Mouse (Mus musculus): ENCODE data around the gene Rusc1. TPM values are rescaled to one million over a fixed set of nuclear protein-coding genes. Genes with fewer than 3 reads are reported as not detected.

Gene Rusc1
- polyA plus RNA-seq (2014; fragmentation: Nextera tagmentation; extraction: Ambion mirVana): 23.9 and 24.5 TPM in 2 replicates

DNA sequence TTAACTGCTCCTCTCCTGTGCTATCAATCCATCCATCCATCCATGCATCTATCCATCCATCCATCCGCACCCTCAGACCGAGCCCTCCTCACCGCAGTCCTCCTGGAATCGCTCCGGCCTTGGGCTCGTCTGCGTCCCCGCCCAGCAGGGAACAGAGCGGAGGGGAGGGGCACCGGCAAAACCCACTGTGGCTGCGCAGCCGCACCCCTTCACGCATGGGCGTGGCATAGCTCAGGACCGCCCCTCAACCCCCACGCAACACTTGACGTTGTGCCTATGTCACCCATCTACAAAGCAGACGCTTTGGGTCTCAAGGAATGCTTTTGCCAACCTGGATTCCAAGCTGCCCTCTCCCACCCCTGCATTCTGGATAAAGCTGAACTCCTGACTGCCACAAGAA lies at the start of gene Rusc1:
TSS of gene Rusc1 (minus strand) at position 137 of the 400 bp plus-strand sequence.
- Histone ChIP-seq H3K4me3 (ENCODE audit: low read depth, low read length) (peak within 1 kb of the TSS; percentile 48), H3K4me2 (ENCODE audit: low read depth, low read length, severe bottlenecking) (peak within 1 kb of the TSS; percentile 83), H3K9me3 (ENCODE audit: control insufficient read depth, low read length) (no peaks in the 10 kb centered on the region), H3K27me3 (ENCODE audit: control insufficient read depth, insufficient read depth, low read length) (peaks cover 16% of the 10 kb centered on the region), H3K36me3 (ENCODE audit: control insufficient read depth, insufficient read depth, low read length) (peaks cover 2% of the 10 kb centered on the region; the same call in 1 of the 2 replicates), H3K27ac (ENCODE audit: low read depth, low read length) (no peak within 1 kb of the TSS), H3K4me1 (replicated peaks; ENCODE audit: control insufficient read depth, insufficient read depth, low read length) (peaks cover 14% of the 10 kb centered on the region; the same call in 1 of the 2 replicates), H3K9ac (ENCODE audit: low read length) (peak within 1 kb of the TSS; percentile 3; the same call in 1 of the 2 replicates)
- DNase-seq (ENCODE audit: low spot score) (peak; percentile 89), ATAC-seq (replicated peaks; ENCODE audit: low FRiP score) (peak; percentile 67)
- WGBS: 0% methylated on average over 18 of the region's 18 CpGs

DNA sequence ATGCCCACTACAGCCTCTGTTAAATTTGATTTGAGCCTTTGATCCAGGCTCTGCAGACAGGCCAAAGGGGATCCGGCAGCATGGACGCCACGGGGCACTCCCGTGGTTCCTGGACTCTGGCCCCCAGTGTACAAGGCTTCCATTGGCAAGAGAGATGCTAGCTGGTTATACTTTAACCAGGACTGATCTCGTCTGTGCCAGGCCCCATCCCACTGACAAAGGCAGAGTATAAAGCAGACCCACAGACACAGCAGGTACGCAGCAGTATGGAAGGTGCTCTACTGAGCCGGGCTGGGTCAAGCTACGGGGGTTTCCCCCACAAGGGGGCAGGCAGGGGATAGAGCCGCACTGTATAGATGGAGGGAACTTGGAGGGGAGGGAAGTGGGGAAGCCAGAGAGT lies 43.3 kb upstream of the Rusc1 start:
- Histone ChIP-seq H3K9me3 (ENCODE audit: control insufficient read depth, low read length) (no peaks in the 10 kb centered on the region), H3K9ac (ENCODE audit: low read length) (no peak overlapping the region), H3K4me2 (ENCODE audit: low read depth, low read length, severe bottlenecking) (no peak overlapping the region), H3K36me3 (ENCODE audit: control insufficient read depth, insufficient read depth, low read length) (no peaks in the 10 kb centered on the region), H3K27me3 (ENCODE audit: control insufficient read depth, insufficient read depth, low read length) (no peaks in the 10 kb centered on the region), H3K4me3 (ENCODE audit: low read depth, low read length) (no peak overlapping the region), H3K27ac (ENCODE audit: low read depth, low read length) (no peak overlapping the region), H3K4me1 (replicated peaks; ENCODE audit: control insufficient read depth, insufficient read depth, low read length) (no peaks in the 10 kb centered on the region; the same call in 1 of the 2 replicates)
- ATAC-seq (replicated peaks; ENCODE audit: low FRiP score) (no peak), DNase-seq (ENCODE audit: low spot score) (no peak)
- WGBS: 39% methylated on average over 9 of the region's 9 CpGs

DNA sequence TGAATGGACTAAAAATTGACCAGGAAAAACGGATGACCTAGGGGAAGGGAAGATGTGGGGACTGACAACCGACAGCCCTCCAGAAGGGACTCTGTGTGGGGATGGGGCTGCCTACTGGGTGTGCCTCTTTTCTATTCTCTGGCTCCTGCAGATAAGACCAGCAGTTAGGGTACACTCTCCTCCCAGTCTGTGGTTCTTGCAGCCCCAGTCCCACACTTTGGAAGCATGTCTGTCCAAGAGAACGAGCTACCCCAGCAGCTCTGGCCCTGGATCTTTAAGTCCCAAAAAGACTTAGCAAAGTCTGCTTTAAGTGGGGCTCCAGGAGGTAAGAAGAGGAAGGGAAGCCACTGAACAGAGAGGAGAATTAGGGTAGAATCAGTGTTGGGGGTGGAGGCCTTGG lies 42.8 kb upstream of the Rusc1 start, which contains the start of gene Pklr:
TSS of gene Pklr (plus strand) at position 185 of the 400 bp plus-strand sequence.
- DNase-seq (ENCODE audit: low spot score): no peak
- no peak within 1 kb of the TSS for H3K4me2 ChIP-seq (ENCODE audit: low read depth, low read length, severe bottlenecking)
- no peaks in the 10 kb centered on the region for H3K27me3 ChIP-seq (ENCODE audit: control insufficient read depth, insufficient read depth, low read length)
- no peaks in the 10 kb centered on the region; the same call in 1 of the 2 replicates for H3K4me1 ChIP-seq (replicated peaks; ENCODE audit: control insufficient read depth, insufficient read depth, low read length)
- no peaks in the 10 kb centered on the region for H3K9me3 ChIP-seq (ENCODE audit: control insufficient read depth, low read length)
- H3K9ac ChIP-seq (ENCODE audit: low read length): no peak within 1 kb of the TSS
- H3K27ac ChIP-seq (ENCODE audit: low read depth, low read length): no peak within 1 kb of the TSS
- ATAC-seq (replicated peaks; ENCODE audit: low FRiP score): no peak
- H3K4me3 ChIP-seq (ENCODE audit: low read depth, low read length): peak within 1 kb of the TSS; percentile 9; the same call in 1 of the 2 replicates
- 58% methylated on average over 3 of the region's 3 CpGs for WGBS
- H3K36me3 ChIP-seq (ENCODE audit: control insufficient read depth, insufficient read depth, low read length): no peaks in the 10 kb centered on the region

DNA sequence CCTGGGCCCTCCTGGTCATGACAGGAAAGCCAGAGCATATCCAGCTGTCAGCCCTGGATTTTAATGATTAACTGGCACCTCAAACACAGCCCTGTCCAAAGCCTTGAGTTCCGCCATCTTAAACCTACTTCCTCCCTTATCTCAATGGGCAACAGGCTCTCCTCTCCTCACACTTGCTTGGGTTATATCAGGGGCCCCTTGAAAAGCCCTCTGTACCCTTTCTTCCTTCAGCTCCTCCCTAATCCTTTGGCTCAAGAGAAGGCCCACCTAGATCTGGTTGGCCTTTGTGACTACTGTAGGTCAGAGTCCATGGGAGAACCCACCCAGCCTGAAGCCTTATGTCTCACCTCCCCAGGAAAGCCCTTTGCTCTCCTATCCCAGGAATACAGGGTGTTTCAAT lies 40.6 kb upstream of the Rusc1 start:
- H3K36me3 ChIP-seq (ENCODE audit: control insufficient read depth, insufficient read depth, low read length): no peaks in the 10 kb centered on the region
- H3K9ac ChIP-seq (ENCODE audit: low read length): no peak overlapping the region
- no peaks in the 10 kb centered on the region; the same call in 1 of the 2 replicates for H3K4me1 ChIP-seq (replicated peaks; ENCODE audit: control insufficient read depth, insufficient read depth, low read length)
- DNase-seq (ENCODE audit: low spot score): no peak
- no peak overlapping the region for H3K4me3 ChIP-seq (ENCODE audit: low read depth, low read length)
- H3K9me3 ChIP-seq (ENCODE audit: control insufficient read depth, low read length): no peaks in the 10 kb centered on the region
- no peak overlapping the region for H3K4me2 ChIP-seq (ENCODE audit: low read depth, low read length, severe bottlenecking)
- WGBS: 90% methylated on average over 1 of the region's 1 CpGs
- no peak for ATAC-seq (replicated peaks; ENCODE audit: low FRiP score)
- H3K27ac ChIP-seq (ENCODE audit: low read depth, low read length): no peak overlapping the region
- H3K27me3 ChIP-seq (ENCODE audit: control insufficient read depth, insufficient read depth, low read length): no peaks in the 10 kb centered on the region

DNA sequence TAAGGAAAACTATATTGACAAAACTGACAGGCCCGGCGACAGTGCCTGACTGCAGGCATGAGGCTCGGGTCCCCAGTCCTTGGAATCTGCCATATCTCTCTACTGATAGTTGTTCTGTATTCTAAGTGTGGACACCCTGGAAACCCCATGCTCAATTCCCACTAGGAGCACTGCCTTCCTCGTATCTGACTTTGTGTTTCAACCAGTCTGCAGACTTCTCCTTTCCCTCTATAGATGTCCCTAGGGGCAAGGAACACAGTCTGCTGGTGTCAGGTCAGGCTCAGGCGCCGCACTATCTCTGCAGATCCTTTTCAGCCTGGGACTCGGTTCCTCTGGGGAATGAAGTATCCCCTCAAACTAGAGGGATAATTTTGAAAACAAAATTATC lies 39.9 kb upstream of the Rusc1 start:
- no peak overlapping the region for H3K4me3 ChIP-seq (ENCODE audit: low read depth, low read length)
- no peak overlapping the region for H3K4me2 ChIP-seq (ENCODE audit: low read depth, low read length, severe bottlenecking)
- no peak for DNase-seq (ENCODE audit: low spot score)
- no peaks in the 10 kb centered on the region for H3K36me3 ChIP-seq (ENCODE audit: control insufficient read depth, insufficient read depth, low read length)
- WGBS: 78% methylated on average over 7 of the region's 7 CpGs
- no peak overlapping the region for H3K9ac ChIP-seq (ENCODE audit: low read length)
- no peaks in the 10 kb centered on the region; the same call in 1 of the 2 replicates for H3K4me1 ChIP-seq (replicated peaks; ENCODE audit: control insufficient read depth, insufficient read depth, low read length)
- no peak overlapping the region for H3K27ac ChIP-seq (ENCODE audit: low read depth, low read length)
- H3K27me3 ChIP-seq (ENCODE audit: control insufficient read depth, insufficient read depth, low read length): no peaks in the 10 kb centered on the region
- no peaks in the 10 kb centered on the region for H3K9me3 ChIP-seq (ENCODE audit: control insufficient read depth, low read length)
- no peak for ATAC-seq (replicated peaks; ENCODE audit: low FRiP score)

DNA sequence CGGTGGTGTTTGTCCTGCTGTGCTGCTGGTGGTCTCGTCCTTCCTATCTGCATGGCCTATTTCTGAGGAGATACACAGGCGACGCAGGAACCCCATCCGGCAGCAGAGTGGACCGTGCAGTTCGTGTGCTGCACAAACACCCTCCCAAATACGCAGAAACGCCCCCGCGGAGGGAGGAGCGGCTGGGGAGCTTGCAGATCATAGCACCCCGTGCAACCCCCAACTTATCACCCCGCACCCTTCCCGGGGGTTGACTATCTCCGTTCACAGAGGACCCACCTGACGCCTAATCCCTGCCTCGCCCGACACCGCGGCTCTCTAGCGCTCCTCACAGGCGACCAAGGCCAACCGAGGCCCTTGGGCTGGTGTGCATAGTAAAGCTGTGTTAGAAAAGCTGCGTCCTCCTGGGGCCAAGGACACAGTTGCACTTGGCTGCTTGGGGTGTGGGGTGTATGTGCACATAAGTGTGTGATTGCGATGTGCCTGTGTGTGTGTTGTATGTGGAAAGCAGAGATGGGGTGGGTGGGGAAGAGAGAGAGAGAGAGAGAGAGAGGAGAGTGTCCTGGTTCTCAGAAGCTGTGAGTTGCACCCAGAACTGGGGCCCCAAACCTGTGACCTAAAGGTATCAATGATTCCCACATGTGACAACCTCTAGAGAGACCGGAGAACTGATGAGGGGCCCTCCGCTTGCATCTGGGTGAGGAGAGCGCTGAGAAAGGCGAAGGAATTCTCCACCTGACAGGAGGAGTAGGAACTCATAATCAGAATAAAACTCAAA lies 39.4 kb upstream of the Rusc1 start:
- Histone ChIP-seq H3K27ac (ENCODE audit: low read depth, low read length) (no peak overlapping the region), H3K27me3 (ENCODE audit: control insufficient read depth, insufficient read depth, low read length) (no peaks in the 10 kb centered on the region), H3K4me2 (ENCODE audit: low read depth, low read length, severe bottlenecking) (peak overlapping the region; percentile 51), H3K9ac (ENCODE audit: low read length) (peak overlapping the region; percentile 53), H3K4me3 (ENCODE audit: low read depth, low read length) (peak overlapping the region; percentile 24), H3K4me1 (replicated peaks; ENCODE audit: control insufficient read depth, insufficient read depth, low read length) (no peaks in the 10 kb centered on the region; the same call in 1 of the 2 replicates), H3K9me3 (ENCODE audit: control insufficient read depth, low read length) (no peaks in the 10 kb centered on the region), H3K36me3 (ENCODE audit: control insufficient read depth, insufficient read depth, low read length) (no peaks in the 10 kb centered on the region)
- WGBS: 12% methylated on average over 30 of the region's 30 CpGs
- DNase-seq (ENCODE audit: low spot score) (peak; percentile 63), ATAC-seq (replicated peaks; ENCODE audit: low FRiP score) (peak; percentile 36; the same call in 1 of the 2 replicates)

DNA sequence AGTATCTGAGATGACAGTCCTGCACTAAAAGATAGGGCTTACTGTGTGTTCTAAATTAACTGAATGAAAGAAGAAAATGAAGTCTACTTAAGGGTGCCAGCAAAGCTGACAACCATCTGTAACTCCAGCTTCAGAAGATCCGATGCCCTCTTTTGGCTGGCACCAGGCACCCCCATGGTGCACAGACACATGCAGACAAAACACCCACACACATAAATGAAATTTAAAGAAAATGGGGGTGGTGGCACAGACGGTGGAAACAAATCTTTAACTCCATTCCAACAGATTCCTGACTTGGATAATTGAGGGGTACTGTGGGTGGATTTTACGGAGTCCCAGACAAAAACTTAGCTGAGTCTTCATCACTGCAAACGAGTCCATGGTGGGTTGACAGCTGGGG lies 38.7 kb upstream of the Rusc1 start:
- Histone ChIP-seq H3K27ac (ENCODE audit: low read depth, low read length) (no peak overlapping the region), H3K36me3 (ENCODE audit: control insufficient read depth, insufficient read depth, low read length) (no peaks in the 10 kb centered on the region), H3K9me3 (ENCODE audit: control insufficient read depth, low read length) (no peaks in the 10 kb centered on the region), H3K4me1 (replicated peaks; ENCODE audit: control insufficient read depth, insufficient read depth, low read length) (no peaks in the 10 kb centered on the region; the same call in 1 of the 2 replicates), H3K4me2 (ENCODE audit: low read depth, low read length, severe bottlenecking) (peak overlapping the region; percentile 51), H3K27me3 (ENCODE audit: control insufficient read depth, insufficient read depth, low read length) (no peaks in the 10 kb centered on the region), H3K9ac (ENCODE audit: low read length) (no peak overlapping the region), H3K4me3 (ENCODE audit: low read depth, low read length) (peak overlapping the region; percentile 24; the same call in 1 of the 2 replicates)
- no peak for ATAC-seq (replicated peaks; ENCODE audit: low FRiP score)
- DNase-seq (ENCODE audit: low spot score): peak; percentile 18
- 50% methylated on average over 4 of the region's 4 CpGs for WGBS

DNA sequence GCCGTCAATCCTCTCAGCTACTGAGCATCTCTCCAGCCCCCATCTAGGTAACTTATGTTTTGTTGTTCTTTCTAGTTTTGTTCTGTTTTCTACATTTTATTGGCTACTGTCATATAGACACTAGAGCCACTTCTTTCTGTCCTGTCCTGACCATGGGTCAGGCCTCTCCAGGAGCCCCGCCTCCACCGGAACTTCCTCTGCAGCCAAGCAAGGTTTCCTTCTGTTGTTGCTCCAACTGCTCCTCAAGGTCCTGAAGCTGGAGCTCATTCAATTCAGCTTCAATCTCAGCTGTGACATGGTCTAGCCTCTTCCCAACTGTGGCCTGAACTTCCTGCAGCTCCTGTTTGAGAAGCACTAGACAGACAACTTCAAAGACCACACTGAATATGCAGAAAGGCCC lies 36.8 kb upstream of the Rusc1 start:
- H3K4me2 ChIP-seq (ENCODE audit: low read depth, low read length, severe bottlenecking): no peak overlapping the region
- no peaks in the 10 kb centered on the region for H3K27me3 ChIP-seq (ENCODE audit: control insufficient read depth, insufficient read depth, low read length)
- H3K9ac ChIP-seq (ENCODE audit: low read length): no peak overlapping the region
- no peaks in the 10 kb centered on the region; the same call in 1 of the 2 replicates for H3K4me1 ChIP-seq (replicated peaks; ENCODE audit: control insufficient read depth, insufficient read depth, low read length)
- 93% methylated on average over 3 of the region's 3 CpGs for WGBS
- no peak for ATAC-seq (replicated peaks; ENCODE audit: low FRiP score)
- no peak for DNase-seq (ENCODE audit: low spot score)
- H3K4me3 ChIP-seq (ENCODE audit: low read depth, low read length): no peak overlapping the region
- H3K36me3 ChIP-seq (ENCODE audit: control insufficient read depth, insufficient read depth, low read length): no peaks in the 10 kb centered on the region
- H3K27ac ChIP-seq (ENCODE audit: low read depth, low read length): no peak overlapping the region
- no peaks in the 10 kb centered on the region for H3K9me3 ChIP-seq (ENCODE audit: control insufficient read depth, low read length)
